Mouse (Mus musculus) embryonic facial prominence, embryonic 14.5 days (tissue): Measurements from ENCODE around the gene Mefv. TPM values are rescaled to one million over a fixed set of nuclear protein-coding genes. Genes with fewer than 3 reads are reported as not detected.
"Not testable (repeated sequence)": the region's sequence is repeated elsewhere in the genome, so short reads cannot be mapped to it uniquely, and the experiment has no call there.

ENCODE experiments used
- ATAC-seq: fragments of 200-750 bp; cut with Nextera tagmentation; 2 replicates; pipeline ENCODE4 v1.8.0; 2017; ENCODE audit warnings: low read depth, moderate number of reproducible peaks, moderate TSS enrichment
- DNase-seq: peaks from one replicate; pipeline ENCODE4 v3.0.0-alpha.2; 2015; ENCODE audit warnings: low spot score
- H3K27ac ChIP-seq: fragments of 300-500 bp; sonication (generic); replicated peaks from 2 replicates; pipeline ENCODE4 v1.5.1; 2014; ENCODE audit warnings: low read depth, mild to moderate bottlenecking, low read length, moderate library complexity
- H3K27me3 ChIP-seq: fragments of 300-500 bp; sonication (generic); replicated peaks from 2 replicates; pipeline ENCODE4 v1.6.1; 2014; ENCODE audit warnings: low read length; ENCODE audit not compliant: control insufficient read depth, insufficient read depth
- H3K36me3 ChIP-seq: fragments of 300-500 bp; sonication (generic); 2 replicates; pipeline ENCODE4 v1.6.1; 2014; ENCODE audit warnings: low read length, mixed read lengths; ENCODE audit not compliant: control insufficient read depth, insufficient read depth
- H3K4me1 ChIP-seq: fragments of 300-500 bp; sonication (generic); 2 replicates; pipeline ENCODE4 v1.6.1; 2014; ENCODE audit warnings: antibody characterized with exemption, low read length; ENCODE audit not compliant: control insufficient read depth, insufficient read depth
- H3K4me2 ChIP-seq: fragments of 300-500 bp; sonication (generic); 2 replicates; pipeline ENCODE4 v1.6.1; 2014; ENCODE audit warnings: low read depth, mild to moderate bottlenecking, low read length, moderate library complexity, mixed read lengths
- H3K4me3 ChIP-seq: fragments of 300-500 bp; sonication (generic); 2 replicates; pipeline ENCODE4 v1.5.1; 2014; ENCODE audit warnings: low read depth, mild to moderate bottlenecking, low read length
- H3K9ac ChIP-seq: fragments of 300-500 bp; sonication (generic); 2 replicates; pipeline ENCODE4 v1.6.1; 2014; ENCODE audit warnings: low read depth, mild to moderate bottlenecking, low read length, moderate library complexity, mixed read lengths
- H3K9me3 ChIP-seq: fragments of 300-500 bp; sonication (generic); 2 replicates; pipeline ENCODE4 v1.6.1; 2016; ENCODE audit warnings: low read length; ENCODE audit not compliant: control insufficient read depth
- WGBS: fragments of 180-500 bp; shearing (Covaris S2); extraction: QIAGEN DNeasy Blood & Tissue Kit; methylation state at CpG from one replicate; pipeline ENCODE4 v1.1.7; 2014; 5-methylcytosine and 5-hydroxymethylcytosine counted together
- polyA plus RNA-seq: library from polyadenylated mRNA; unstranded; fragments of >200 nt; fragmentation: Nextera tagmentation; extraction: Ambion mirVana; gene quantifications from 2 replicates; pipeline ENCODE4 v1.2.1, GENCODE M21; 2014

Mefv gene
- polyA plus RNA-seq, 1 experiment from 2014 or later: not detected

DNA sequence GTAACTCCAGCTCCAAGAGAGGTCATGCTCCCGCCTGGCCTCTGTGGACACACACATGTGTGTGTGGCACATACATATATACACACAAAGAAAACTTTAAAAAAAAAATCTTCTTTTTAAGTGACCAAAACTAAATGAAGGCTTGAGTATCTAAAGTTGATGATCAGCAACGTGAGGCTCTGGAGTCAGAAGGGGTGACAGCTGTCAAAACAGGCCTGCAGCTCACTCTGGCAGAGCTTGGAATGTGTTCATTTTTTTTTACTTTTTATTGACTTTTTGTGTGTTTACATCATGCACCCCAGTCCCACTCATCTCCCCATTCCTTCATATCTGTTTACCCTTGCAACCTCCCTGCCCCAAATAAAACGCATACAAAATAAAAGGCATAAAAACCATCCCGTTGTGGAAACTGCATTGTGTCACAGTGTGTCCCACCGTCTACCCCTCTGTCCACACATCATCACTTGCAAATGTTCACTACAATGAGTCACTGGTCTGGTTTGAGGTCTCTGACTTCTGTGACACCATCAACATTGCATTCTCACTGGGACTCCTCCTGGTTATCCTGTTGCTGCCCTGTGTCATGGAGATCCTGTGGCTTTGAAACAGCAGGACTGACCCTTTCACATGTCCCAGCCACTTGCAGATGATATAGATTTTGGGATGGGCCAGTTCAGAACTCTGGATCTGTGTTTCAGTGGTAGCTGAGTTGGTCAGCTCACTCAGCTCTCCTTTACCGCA is 10.3 kb upstream of the Mefv start:
- H3K27ac ChIP-seq: no peak overlapping the region
- H3K4me3 ChIP-seq: no peak overlapping the region
- no peak overlapping the region for H3K9ac ChIP-seq
- 77% methylated on average over 6 of the region's 6 CpGs for WGBS
- no peak for DNase-seq
- H3K4me1 ChIP-seq: no peaks in the 10 kb centered on the region
- no peak overlapping the region for H3K4me2 ChIP-seq
- no peaks in the 10 kb centered on the region for H3K9me3 ChIP-seq
- ATAC-seq: no peak
- H3K36me3 ChIP-seq: no peaks in the 10 kb centered on the region
- no peaks in the 10 kb centered on the region for H3K27me3 ChIP-seq

DNA sequence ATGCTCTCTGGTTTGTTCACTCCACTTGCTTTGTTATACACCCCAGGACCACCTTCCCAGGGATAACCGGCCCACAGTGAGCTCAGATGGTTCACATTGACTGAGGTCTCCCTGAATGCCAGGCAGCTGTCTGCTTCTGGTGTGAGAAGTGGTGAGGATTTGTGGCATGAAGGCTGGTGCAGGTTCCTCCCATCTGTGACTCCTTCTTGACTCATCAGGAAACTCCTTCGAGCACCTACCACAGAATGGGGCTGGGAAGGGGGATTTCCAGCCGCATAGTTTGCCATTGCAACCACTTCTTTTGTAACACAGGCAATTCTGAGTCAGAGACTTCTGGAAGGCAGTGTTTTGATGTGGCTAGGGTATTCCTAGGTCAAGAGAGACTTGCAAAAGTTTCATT is 5.3 kb upstream of the Mefv start:
- H3K27me3 ChIP-seq: no peaks in the 10 kb centered on the region
- DNase-seq (no peak), ATAC-seq (no peak)
- no peak overlapping the region for H3K4me3 ChIP-seq
- WGBS: 72% methylated on average over 3 of the region's 3 CpGs
- H3K9me3 ChIP-seq: no peaks in the 10 kb centered on the region
- no peak overlapping the region for H3K9ac ChIP-seq
- H3K36me3 ChIP-seq: no peaks in the 10 kb centered on the region
- no peak overlapping the region for H3K27ac ChIP-seq
- no peak overlapping the region for H3K4me2 ChIP-seq
- no peaks in the 10 kb centered on the region for H3K4me1 ChIP-seq

DNA sequence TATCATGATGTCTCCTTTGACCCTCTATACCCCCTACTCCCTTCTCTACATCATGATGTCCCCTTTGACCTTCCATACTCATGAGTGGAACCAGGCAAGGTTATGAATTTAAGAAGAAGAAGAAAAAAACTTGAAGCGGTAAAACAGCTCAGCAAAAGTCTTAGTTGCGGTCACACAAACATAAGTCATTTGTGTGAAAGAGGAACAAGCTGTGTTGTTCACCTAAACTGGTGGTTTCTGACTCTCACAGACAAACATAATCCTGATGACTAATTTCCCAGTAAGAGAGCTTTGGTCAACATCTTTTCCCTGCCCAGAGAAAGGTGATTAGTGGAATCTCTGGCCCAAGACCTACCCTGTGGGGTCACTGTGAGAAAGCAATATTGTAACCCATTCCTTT is 3.2 kb downstream of the Mefv start:
- 94% methylated on average over 2 of the region's 2 CpGs for WGBS
- ATAC-seq: no peak

DNA sequence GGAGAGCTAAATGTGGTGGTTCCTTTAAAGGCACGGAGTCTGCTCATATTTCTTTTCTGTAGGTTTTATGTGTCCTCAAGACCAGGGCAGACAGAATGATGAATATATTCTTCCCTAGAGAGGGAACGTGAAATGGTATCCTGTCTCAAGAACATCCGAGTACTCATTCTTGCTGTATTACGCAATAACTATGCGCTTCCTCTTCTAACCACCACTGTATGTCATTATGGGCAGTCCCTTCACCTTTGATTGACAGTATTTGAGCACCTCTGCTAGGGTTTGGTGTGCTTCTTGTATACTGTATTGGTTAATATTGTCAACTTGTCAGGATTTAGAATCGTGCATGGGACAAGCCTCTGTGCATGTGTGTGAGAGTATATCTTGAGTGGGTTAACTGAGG is 11.2 kb downstream of the Mefv start:
- Histone ChIP-seq H3K4me2 (no peak overlapping the region), H3K4me1 (no peaks in the 10 kb centered on the region), H3K9me3 (no peaks in the 10 kb centered on the region), H3K27ac (no peak overlapping the region), H3K27me3 (no peaks in the 10 kb centered on the region), H3K9ac (no peak overlapping the region), H3K36me3 (no peaks in the 10 kb centered on the region), H3K4me3 (no peak overlapping the region)
- 85% methylated on average over 6 of the region's 6 CpGs for WGBS
- DNase-seq: no peak
- ATAC-seq: no peak

More for the DNA sequence above, 3.2 kb downstream of the Mefv start:
- no peaks in the 10 kb centered on the region for H3K9me3 ChIP-seq
- H3K36me3 ChIP-seq: no peaks in the 10 kb centered on the region
- no peak overlapping the region for H3K27ac ChIP-seq
- H3K4me1 ChIP-seq: no peaks in the 10 kb centered on the region
- H3K4me2 ChIP-seq: no peak overlapping the region
- no peak overlapping the region for H3K9ac ChIP-seq
- DNase-seq: no peak
- no peaks in the 10 kb centered on the region for H3K27me3 ChIP-seq
- H3K4me3 ChIP-seq: no peak overlapping the region

GRCm38 (mm10) chr16:3700893-3701292 is 17.0 kb downstream of the Mefv start:
- Histone ChIP-seq H3K27me3 (no peaks in the 10 kb centered on the region), H3K4me3 (no peak overlapping the region), H3K27ac (no peak overlapping the region), H3K36me3 (no peaks in the 10 kb centered on the region), H3K9ac (no peak overlapping the region), H3K4me2 (no peak overlapping the region), H3K4me1 (no peaks in the 10 kb centered on the region), H3K9me3 (no peaks in the 10 kb centered on the region)
- DNase-seq: no peak
- WGBS: 78% methylated on average over 1 of the region's 1 CpGs
- no peak for ATAC-seq

GRCm38 (mm10) chr16:3699281-3699680 is 18.6 kb downstream of the Mefv start:
- Histone ChIP-seq H3K9me3 (no peaks in the 10 kb centered on the region), H3K4me3 (no peak overlapping the region), H3K4me2 (no peak overlapping the region), H3K27me3 (no peaks in the 10 kb centered on the region), H3K27ac (no peak overlapping the region), H3K36me3 (no peaks in the 10 kb centered on the region), H3K4me1 (no peaks in the 10 kb centered on the region), H3K9ac (no peak overlapping the region)
- 84% methylated on average over 8 of the region's 8 CpGs for WGBS
- DNase-seq (no peak), ATAC-seq (no peak)

DNA sequence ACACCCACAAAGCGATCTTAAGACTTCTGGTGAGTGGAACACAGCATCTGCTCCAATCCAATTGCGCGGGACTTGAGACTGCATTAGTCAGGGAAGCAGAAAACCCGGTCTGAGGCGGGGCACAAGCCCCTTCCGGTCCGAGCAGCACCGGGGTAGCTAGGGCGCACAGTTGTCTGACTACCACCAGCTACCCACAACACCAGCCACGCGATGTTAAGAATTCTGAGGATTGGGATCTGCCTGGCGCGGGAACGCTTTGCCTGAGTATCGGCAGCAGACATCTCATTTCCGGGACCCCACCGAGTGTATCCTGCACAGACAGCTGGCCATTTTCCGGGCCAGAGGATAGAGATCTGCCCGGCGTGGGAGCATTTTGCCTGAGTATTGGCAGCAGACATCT is 28.3 kb downstream of the Mefv start:
- not testable (repeated sequence) for ATAC-seq

More for the DNA sequence above, 28.3 kb downstream of the Mefv start:
- not testable (repeated sequence) for H3K4me1 ChIP-seq, H3K9ac ChIP-seq, H3K27ac ChIP-seq, H3K4me2 ChIP-seq, H3K27me3 ChIP-seq, H3K36me3 ChIP-seq, DNase-seq, H3K9me3 ChIP-seq, H3K4me3 ChIP-seq
- 51% methylated on average over 20 of the region's 20 CpGs for WGBS

Other genes starting within 250 kb of the Mefv start
- gene Olfr161, start 127.1 kb downstream of the Mefv start, polyA plus RNA-seq: not detected in 2 replicates
- 20.5 and 24.2 TPM in 2 replicates for gene Zfp263, start 26.0 kb upstream of the Mefv start, polyA plus RNA-seq
- 0.60 and 0.93 TPM in 2 replicates for gene Olfr15, start 112.8 kb upstream of the Mefv start, polyA plus RNA-seq
- 0.83 and 1.2 TPM in 2 replicates for gene Zfp174, start 129.2 kb upstream of the Mefv start, polyA plus RNA-seq
- 55.4 and 58.2 TPM in 2 replicates for gene Naa60, start 154.3 kb upstream of the Mefv start, polyA plus RNA-seq
- gene Zfp597, start 166.5 kb upstream of the Mefv start, polyA plus RNA-seq: 7.2 and 8.1 TPM in 2 replicates
- gene Gm20695, start 166.6 kb upstream of the Mefv start, polyA plus RNA-seq: 3.0 and 3.7 TPM in 2 replicates
- gene 1700037C18Rik, start 190.6 kb upstream of the Mefv start, polyA plus RNA-seq: 7.9 and 8.1 TPM in 2 replicates
- gene Cluap1, start 190.7 kb upstream of the Mefv start, polyA plus RNA-seq: 32.0 and 32.2 TPM in 2 replicates